Mouse (Mus musculus) MEL (cell line): Measurements from ENCODE around the gene Birc5. TPM values are rescaled to one million over a fixed set of nuclear protein-coding genes. Genes with fewer than 3 reads are reported as not detected.

Source experiments
- DNase-seq: peaks from one replicate; pipeline ENCODE4 v3.0.0; 2011; ENCODE audit warnings: low read depth, low spot score
- H3K27ac ChIP-seq: 2 replicates; pipeline ENCODE4 v1.5.1; 2012; ENCODE audit warnings: low read depth, mild to moderate bottlenecking, control low read depth, low read length, moderate library complexity; ENCODE audit not compliant: control insufficient read depth
- H3K27me3 ChIP-seq, 2 experiments: fragments of 150-350 bp in 1 of 2; sonication (generic) in 1 of 2; 2 replicates each; pipeline ENCODE4 v1.6.1; 2012; ENCODE audit warnings: low read length in 2 of 2, mild to moderate bottlenecking in 2 of 2, improper control_type of control experiment in 1 of 2, moderate library complexity in 1 of 2; ENCODE audit not compliant: insufficient read depth in 2 of 2, control insufficient read depth in 1 of 2
- H3K36me3 ChIP-seq, 2 experiments: 2 replicates each; pipeline ENCODE4 v1.6.1; 2012 to 2014; ENCODE audit warnings: low read length in 2 of 2, improper control_type of control experiment in 1 of 2, inconsistent platforms in 1 of 2, mild to moderate bottlenecking in 1 of 2; ENCODE audit not compliant: insufficient read depth in 2 of 2, control insufficient read depth in 1 of 2
- H3K4me1 ChIP-seq, 2 experiments: fragments of 150-350 bp in 1 of 2; sonication (generic) in 1 of 2; 2 replicates each; pipeline ENCODE4 v1.6.1; 2012; ENCODE audit warnings: low read length in 2 of 2, improper control_type of control experiment in 1 of 2, mild to moderate bottlenecking in 1 of 2; ENCODE audit not compliant: insufficient read depth in 2 of 2, control insufficient read depth in 1 of 2
- H3K4me3 ChIP-seq, 2 experiments: fragments of 150-350 bp in 1 of 2; sonication (generic) in 1 of 2; 2 replicates each; pipeline ENCODE4 v1.5.1; 2012; ENCODE audit warnings: low read depth in 2 of 2, low read length in 2 of 2, mild to moderate bottlenecking in 2 of 2, moderate library complexity in 2 of 2, control low read depth in 1 of 2, improper control_type of control experiment in 1 of 2; ENCODE audit not compliant: control insufficient read depth in 1 of 2, insufficient read depth in 1 of 2
- H3K79me2 ChIP-seq: 2 replicates; pipeline ENCODE4 v1.6.1; 2012; ENCODE audit warnings: mild to moderate bottlenecking, low read length, moderate library complexity; ENCODE audit not compliant: control insufficient read depth, poor library complexity, insufficient read depth
- H3K9ac ChIP-seq: 2 replicates; pipeline ENCODE4 v1.6.1; 2012; ENCODE audit warnings: low read depth, mild to moderate bottlenecking, control low read depth, low read length, moderate library complexity; ENCODE audit not compliant: control insufficient read depth, poor library complexity, severe bottlenecking
- H3K9me3 ChIP-seq: fragments of 150-350 bp; sonication (generic); replicated peaks from 2 replicates; pipeline ENCODE4 v1.6.1; 2012; ENCODE audit warnings: mild to moderate bottlenecking, low read length, improper control_type of control experiment, moderate library complexity; ENCODE audit not compliant: insufficient read depth
- CHD1 ChIP-seq: IDR thresholded peaks from 2 replicates; pipeline ENCODE4 v1.6.1; 2012; ENCODE audit warnings: low read depth, mild to moderate bottlenecking, inconsistent platforms, low read length, improper control_type of control experiment
- E2F4 ChIP-seq: IDR thresholded peaks from 2 replicates; pipeline ENCODE4 v1.6.1; 2011; ENCODE audit warnings: low read depth, low read length, improper control_type of control experiment, borderline replicate concordance
- ETS1 ChIP-seq: IDR thresholded peaks from 2 replicates; pipeline ENCODE4 v1.6.1; 2012; ENCODE audit warnings: low read depth, mild to moderate bottlenecking, inconsistent platforms, low read length, improper control_type of control experiment, moderate library complexity
- JUND ChIP-seq: IDR thresholded peaks from 2 replicates; pipeline ENCODE4 v1.6.1; 2011; ENCODE audit warnings: low read depth, mild to moderate bottlenecking, improper control_type of control experiment, low read length
- MAFK ChIP-seq: IDR thresholded peaks from 2 replicates; pipeline ENCODE4 v1.6.1; 2011; ENCODE audit warnings: low read depth, mild to moderate bottlenecking, low read length, improper control_type of control experiment, borderline replicate concordance
- MAX ChIP-seq: IDR thresholded peaks from 2 replicates; pipeline ENCODE4 v1.6.1; 2011; ENCODE audit warnings: low read length, improper control_type of control experiment
- MYB ChIP-seq: IDR thresholded peaks from 2 replicates; pipeline ENCODE4 v1.6.1; 2011; ENCODE audit warnings: mild to moderate bottlenecking, low read depth, low read length, improper control_type of control experiment
- NELFE ChIP-seq: IDR thresholded peaks from 2 replicates; pipeline ENCODE4 v1.6.1; 2011; ENCODE audit warnings: low read depth, low read length, improper control_type of control experiment
- POLR2A ChIP-seq, 2 experiments: IDR thresholded peaks; 2 replicates each; pipeline ENCODE4 v1.6.1; 2011 to 2012; ENCODE audit warnings: low read length in 2 of 2, mild to moderate bottlenecking in 2 of 2, control low read depth in 1 of 2, improper control_type of control experiment in 1 of 2, low read depth in 1 of 2, moderate library complexity in 1 of 2; ENCODE audit not compliant: control insufficient read depth in 1 of 2, insufficient read depth in 1 of 2, poor library complexity in 1 of 2
- POLR2AphosphoS5 ChIP-seq: IDR thresholded peaks from 2 replicates; pipeline ENCODE4 v1.6.1; 2012; ENCODE audit warnings: low read depth, borderline replicate concordance, mild to moderate bottlenecking, inconsistent platforms, low read length, moderate library complexity, mixed read lengths
- RAD21 ChIP-seq: IDR thresholded peaks from 2 replicates; pipeline ENCODE4 v1.6.1; 2011; ENCODE audit warnings: mild to moderate bottlenecking, low read depth, low read length, improper control_type of control experiment
- RCOR1 ChIP-seq: IDR thresholded peaks from 2 replicates; pipeline ENCODE4 v1.6.1; 2012; ENCODE audit warnings: low read depth, mild to moderate bottlenecking, inconsistent platforms, low read length, improper control_type of control experiment
- SMC3 ChIP-seq: IDR thresholded peaks from 2 replicates; pipeline ENCODE4 v1.6.1; 2011; ENCODE audit warnings: low read depth, low read length, improper control_type of control experiment
- TAL1 ChIP-seq: IDR thresholded peaks from 2 replicates; pipeline ENCODE4 v1.6.1; 2012; ENCODE audit warnings: mild to moderate bottlenecking, inconsistent platforms, low read length, moderate library complexity, mixed read lengths
- TBP ChIP-seq: IDR thresholded peaks from 2 replicates; pipeline ENCODE4 v1.8.0; 2011; ENCODE audit warnings: low read depth, low read length, improper control_type of control experiment
- UBTF ChIP-seq: IDR thresholded peaks from 2 replicates; pipeline ENCODE4 v1.6.1; 2012; ENCODE audit warnings: low read depth, mild to moderate bottlenecking, inconsistent platforms, low read length, improper control_type of control experiment, moderate library complexity, borderline replicate concordance; ENCODE audit not compliant: insufficient read depth
- USF1 ChIP-seq: IDR thresholded peaks from 2 replicates; pipeline ENCODE4 v1.6.1; 2014; ENCODE audit warnings: low read depth, mild to moderate bottlenecking, inconsistent platforms, low read length, improper control_type of control experiment, moderate library complexity
- USF2 ChIP-seq, 2 experiments: IDR thresholded peaks; 2 replicates each; pipeline ENCODE4 v1.6.1; 2011 to 2012; ENCODE audit warnings: improper control_type of control experiment in 2 of 2, low read length in 2 of 2, borderline replicate concordance in 1 of 2, inconsistent platforms in 1 of 2, low read depth in 1 of 2, mild to moderate bottlenecking in 1 of 2; ENCODE audit not compliant: insufficient read depth in 1 of 2
- ZNF384 ChIP-seq: IDR thresholded peaks from 2 replicates; pipeline ENCODE4 v1.6.1; 2012; ENCODE audit warnings: low read depth, mild to moderate bottlenecking, inconsistent platforms, low read length, improper control_type of control experiment
- polyA plus RNA-seq, 2 experiments: library from polyadenylated mRNA; stranded (reverse) in 1 of 2; unstranded in 1 of 2; fragments of >175 nt in 1 of 2; fragments of >200 nt in 1 of 2; gene quantifications; 2 replicates each; pipeline versions ENCODE4 v1.2.1 to v1.2.4; 2012; ENCODE audit warnings: low replicate concordance in 2 of 2, low read depth in 1 of 2; ENCODE audit not compliant: insufficient read length in 2 of 2, insufficient read depth in 1 of 2, missing spikeins in 1 of 2
- total RNA-seq: library from RNA; depleted of rRNA; stranded (reverse); fragments of 300-350 nt; gene quantifications from 2 replicates; pipeline ENCODE4 v1.2.3, GENCODE M21; 2012

The Birc5 gene
- total and polyA plus RNA-seq, 3 experiments, result 214 to 242 TPM; not detected in 1

GRCm38 (mm10) chr11:117860601-117861000 is 11.6 kb downstream of the Birc5 start, which contains the start of gene Tmem235:
Tmem235 (plus strand) TSS chr11:117860752.
- H3K79me2 ChIP-seq, result no peaks in the 10 kb centered on the region
- H3K4me1 ChIP-seq, result 0 out of 4 replicates have a peak, but pooled peaks cover 0 to 2% of the 10 kb centered on the region in 2 experiments
- H3K4me3 ChIP-seq, result no peak within 1 kb of the TSS
- H3K9ac ChIP-seq, result no peak within 1 kb of the TSS
- no peak for DNase-seq
- H3K9me3 ChIP-seq, result no peaks in the 10 kb centered on the region
- no peak for TF ChIP-seq RCOR1
- no peaks in the 10 kb centered on the region for H3K27me3 ChIP-seq
- peaks cover 1 to 2% of the 10 kb centered on the region in 2 experiments; a peak in 1 of 4 replicates for H3K36me3 ChIP-seq
- H3K27ac ChIP-seq, result no peak within 1 kb of the TSS

- Histone ChIP-seq H3K9ac (no peak overlapping the region), H3K36me3 (no peaks in the 10 kb centered on the region; a peak in 1 of 4 replicates), H3K27ac (no peak overlapping the region), H3K9me3 (no peaks in the 10 kb centered on the region), H3K4me3 (no peak overlapping the region), H3K4me1 (no peaks in the 10 kb centered on the region), H3K27me3 (no peaks in the 10 kb centered on the region), H3K79me2 (no peaks in the 10 kb centered on the region)
- DNase-seq, result no peak
- no peak for TF ChIP-seq ETS1
These were observed 14.3 kb downstream of the Birc5 start for GRCm38 (mm10) chr11:117863174-117863856.

- peak; percentile 45 for DNase-seq
- Histone ChIP-seq H3K4me3 (no peak overlapping the region), H3K9me3 (no peaks in the 10 kb centered on the region), H3K36me3 (no peaks in the 10 kb centered on the region), H3K79me2 (no peaks in the 10 kb centered on the region), H3K4me1 (no peaks in the 10 kb centered on the region), H3K27ac (no peak overlapping the region), H3K9ac (no peak overlapping the region), H3K27me3 (no peaks in the 10 kb centered on the region)
- TF ChIP-seq POLR2A (IDR thresholded peaks at IDR 0.05; ENCODE audit: control insufficient read depth in 1 of 2, insufficient read depth in 1 of 2, low read depth in 1 of 2, low read length in 2 of 2, poor library complexity in 1 of 2) (0 out of 4 replicates have a peak, but pooled peaks of 1 of the 2 experiments have one; percentile 43), USF2 (IDR thresholded peaks at IDR 0.05; ENCODE audit: borderline replicate concordance in 1 of 2, insufficient read depth in 1 of 2, low read depth in 1 of 2, low read length in 2 of 2) (no peak)
These were observed 15.8 kb downstream of the Birc5 start for GRCm38 (mm10) chr11:117864805-117865204.

GRCm38 (mm10) chr11:117865988-117866387 is 16.9 kb downstream of the Birc5 start:
- Histone ChIP-seq H3K27ac (no peak overlapping the region), H3K4me3 (no peak overlapping the region), H3K9ac (no peak overlapping the region), H3K9me3 (no peaks in the 10 kb centered on the region), H3K27me3 (no peaks in the 10 kb centered on the region), H3K36me3 (no peaks in the 10 kb centered on the region), H3K4me1 (no peaks in the 10 kb centered on the region), H3K79me2 (no peaks in the 10 kb centered on the region)
- DNase-seq, result no peak
- TF ChIP-seq UBTF (no peak), USF2 (IDR thresholded peaks at IDR 0.05; ENCODE audit: borderline replicate concordance in 1 of 2, insufficient read depth in 1 of 2, low read depth in 1 of 2, low read length in 2 of 2) (no peak), MAX (no peak), MYB (no peak), JUND (no peak), USF1 (no peak), RAD21 (no peak), ZNF384 (no peak), SMC3 (no peak), POLR2AphosphoS5 (no peak), RCOR1 (no peak), TBP (no peak), NELFE (no peak), TAL1 (no peak), CHD1 (no peak), E2F4 (no peak), MAFK (no peak)
